Mouse (Mus musculus): ENCODE data around the gene Mdm1. TPM values are rescaled to one million over a fixed set of nuclear protein-coding genes. Genes with fewer than 3 reads are reported as not detected.
"Not testable (repeated sequence)": the region's sequence is repeated elsewhere in the genome, so short reads cannot be mapped to it uniquely, and the experiment has no call there.

The Mdm1 gene
- polyA plus RNA-seq, 2 experiments = 24.7 to 34.4 TPM

GRCm38 (mm10) chr10:118178735-118179151 is 37.1 kb downstream of the Mdm1 start:
- 87% methylated on average over 10 of the region's 10 CpGs for WGBS
- Histone ChIP-seq H3K4me2 (replicated peaks; ENCODE audit: low read depth, low read length, severe bottlenecking) (no peak overlapping the region), H3K36me3 (ENCODE audit: control insufficient read depth, insufficient read depth, low read length) (no peaks in the 10 kb centered on the region), H3K9me3 (ENCODE audit: control insufficient read depth, low read length) (no peaks in the 10 kb centered on the region), H3K4me3 (replicated peaks; ENCODE audit: low read length) (no peak overlapping the region), H3K27me3 (ENCODE audit: control insufficient read depth, insufficient read depth, low read length) (no peaks in the 10 kb centered on the region), H3K4me1 (ENCODE audit: control insufficient read depth, insufficient read depth, low read length) (no peaks in the 10 kb centered on the region), H3K27ac (replicated peaks; ENCODE audit: low read depth, low read length) (no peak overlapping the region), H3K9ac (ENCODE audit: low read depth, low read length, severe bottlenecking) (no peak overlapping the region)
- DNase-seq (ENCODE audit: low spot score) = no peak
- no peak for TF ChIP-seq POLR2A (IDR thresholded peaks at IDR 0.05; ENCODE audit: borderline replicate concordance, extremely low read depth, insufficient read depth, insufficient read length)
- ATAC-seq (ENCODE audit: low FRiP score, low read depth) = no peak

GRCm38 (mm10) chr10:118179265-118179664 is 37.7 kb downstream of the Mdm1 start:
- no peak for ATAC-seq (ENCODE audit: low FRiP score, low read depth)
- H3K36me3 ChIP-seq (ENCODE audit: control insufficient read depth, insufficient read depth, low read length) = no peaks in the 10 kb centered on the region
- H3K9ac ChIP-seq (ENCODE audit: low read depth, low read length, severe bottlenecking) = no peak overlapping the region
- 86% methylated on average over 11 of the region's 11 CpGs for WGBS
- no peaks in the 10 kb centered on the region for H3K4me1 ChIP-seq (ENCODE audit: control insufficient read depth, insufficient read depth, low read length)
- no peak overlapping the region for H3K27ac ChIP-seq (replicated peaks; ENCODE audit: low read depth, low read length)
- H3K4me2 ChIP-seq (replicated peaks; ENCODE audit: low read depth, low read length, severe bottlenecking) = no peak overlapping the region
- no peaks in the 10 kb centered on the region for H3K9me3 ChIP-seq (ENCODE audit: control insufficient read depth, low read length)
- no peak for TF ChIP-seq POLR2A (IDR thresholded peaks at IDR 0.05; ENCODE audit: borderline replicate concordance, extremely low read depth, insufficient read depth, insufficient read length)
- H3K27me3 ChIP-seq (ENCODE audit: control insufficient read depth, insufficient read depth, low read length) = no peaks in the 10 kb centered on the region
- H3K4me3 ChIP-seq (replicated peaks; ENCODE audit: low read length) = no peak overlapping the region
- DNase-seq (ENCODE audit: low spot score) = no peak

GRCm38 (mm10) chr10:118195150-118195549 is 53.5 kb downstream of the Mdm1 start:
- not testable (repeated sequence) for H3K9ac ChIP-seq (ENCODE audit: low read depth, low read length, severe bottlenecking); H3K27ac ChIP-seq (replicated peaks; ENCODE audit: low read depth, low read length); H3K4me2 ChIP-seq (replicated peaks; ENCODE audit: low read depth, low read length, severe bottlenecking); ATAC-seq (ENCODE audit: low FRiP score, low read depth); H3K27me3 ChIP-seq (ENCODE audit: control insufficient read depth, insufficient read depth, low read length); DNase-seq (ENCODE audit: low spot score); H3K36me3 ChIP-seq (ENCODE audit: control insufficient read depth, insufficient read depth, low read length); H3K9me3 ChIP-seq (ENCODE audit: control insufficient read depth, low read length); H3K4me1 ChIP-seq (ENCODE audit: control insufficient read depth, insufficient read depth, low read length); H3K4me3 ChIP-seq (replicated peaks; ENCODE audit: low read length)
- WGBS = 30% methylated on average over 3 of the region's 3 CpGs

- no peaks in the 10 kb centered on the region for H3K4me1 ChIP-seq (ENCODE audit: control insufficient read depth, insufficient read depth, low read length)
- H3K4me3 ChIP-seq (replicated peaks; ENCODE audit: low read length) = no peak within 1 kb of the TSS
- no peak within 1 kb of the TSS for H3K27ac ChIP-seq (replicated peaks; ENCODE audit: low read depth, low read length)
- DNase-seq (ENCODE audit: low spot score) (no peak), ATAC-seq (ENCODE audit: low FRiP score, low read depth) (no peak)
- 90% methylated on average over 4 of the region's 4 CpGs for WGBS
- H3K4me2 ChIP-seq (replicated peaks; ENCODE audit: low read depth, low read length, severe bottlenecking) = no peak within 1 kb of the TSS
- no peak for TF ChIP-seq POLR2A (IDR thresholded peaks at IDR 0.05; ENCODE audit: borderline replicate concordance, extremely low read depth, insufficient read depth, insufficient read length)
- no peaks in the 10 kb centered on the region for H3K36me3 ChIP-seq (ENCODE audit: control insufficient read depth, insufficient read depth, low read length)
- no peak within 1 kb of the TSS for H3K9ac ChIP-seq (ENCODE audit: low read depth, low read length, severe bottlenecking)
- H3K27me3 ChIP-seq (ENCODE audit: control insufficient read depth, insufficient read depth, low read length) = no peaks in the 10 kb centered on the region
- no peaks in the 10 kb centered on the region for H3K9me3 ChIP-seq (ENCODE audit: control insufficient read depth, low read length)
Observed at GRCm38 (mm10) chr10:118204642-118205041, 63.0 kb downstream of the Mdm1 start, which contains the start of gene Il22. Gene Il22, plus strand, starts transcription at chr10:118204942.

GRCm38 (mm10) chr10:118215719-118216393 is 74.2 kb downstream of the Mdm1 start:
- peak; percentile 53; the same call in 1 of the 2 replicates for ATAC-seq (ENCODE audit: low FRiP score, low read depth)
- H3K9ac ChIP-seq (ENCODE audit: low read depth, low read length, severe bottlenecking) = not testable (repeated sequence)

More at GRCm38 (mm10) chr10:118215719-118216393, 74.2 kb downstream of the Mdm1 start:
- not testable (repeated sequence) for DNase-seq (ENCODE audit: low spot score); H3K9me3 ChIP-seq (ENCODE audit: control insufficient read depth, low read length); H3K4me2 ChIP-seq (replicated peaks; ENCODE audit: low read depth, low read length, severe bottlenecking); H3K36me3 ChIP-seq (ENCODE audit: control insufficient read depth, insufficient read depth, low read length); H3K4me3 ChIP-seq (replicated peaks; ENCODE audit: low read length); H3K4me1 ChIP-seq (ENCODE audit: control insufficient read depth, insufficient read depth, low read length); H3K27ac ChIP-seq (replicated peaks; ENCODE audit: low read depth, low read length); H3K27me3 ChIP-seq (ENCODE audit: control insufficient read depth, insufficient read depth, low read length)
- 75% methylated on average over 2 of the region's 4 CpGs for WGBS

Other genes starting within 250 kb of the Mdm1 start
- gene Il22, start 63.1 kb downstream of the Mdm1 start, polyA plus RNA-seq (2012; rRNA removed) = not detected in 2 replicates
- gene Il22, start 63.1 kb downstream of the Mdm1 start, polyA plus RNA-seq (2014; fragmentation: Nextera tagmentation; extraction: Ambion mirVana) = not detected in 2 replicates
- 0.03 TPM in 1 of 2 replicates, not detected in the other for gene Gm32717, start 99.0 kb downstream of the Mdm1 start, polyA plus RNA-seq (2012; rRNA removed)
- not detected in 2 replicates for gene Gm32717, start 99.0 kb downstream of the Mdm1 start, polyA plus RNA-seq (2014; fragmentation: Nextera tagmentation; extraction: Ambion mirVana)
- 0.03 TPM in 1 of 2 replicates, not detected in the other for gene Gm32802, start 116.9 kb downstream of the Mdm1 start, polyA plus RNA-seq (2012; rRNA removed)
- gene Gm32802, start 116.9 kb downstream of the Mdm1 start, polyA plus RNA-seq (2014; fragmentation: Nextera tagmentation; extraction: Ambion mirVana) = not detected in 2 replicates
- gene Iltifb, start 153.2 kb downstream of the Mdm1 start, polyA plus RNA-seq (2012; rRNA removed) = not detected in 2 replicates
- not detected in 2 replicates for gene Iltifb, start 153.2 kb downstream of the Mdm1 start, polyA plus RNA-seq (2014; fragmentation: Nextera tagmentation; extraction: Ambion mirVana)
- not detected in 2 replicates for gene Gm9040, start 185.2 kb downstream of the Mdm1 start, polyA plus RNA-seq (2012; rRNA removed)
- gene Gm9040, start 185.2 kb downstream of the Mdm1 start, polyA plus RNA-seq (2014; fragmentation: Nextera tagmentation; extraction: Ambion mirVana) = not detected in 2 replicates
- gene Gm9044, start 190.6 kb downstream of the Mdm1 start, polyA plus RNA-seq (2012; rRNA removed) = not detected in 2 replicates
- gene Gm9044, start 190.6 kb downstream of the Mdm1 start, polyA plus RNA-seq (2014; fragmentation: Nextera tagmentation; extraction: Ambion mirVana) = not detected in 2 replicates
- 0.04 TPM in 1 of 2 replicates, not detected in the other for gene Gm9045, start 196.0 kb downstream of the Mdm1 start, polyA plus RNA-seq (2012; rRNA removed)
- 0.12 TPM in 1 of 2 replicates, not detected in the other for gene Gm9045, start 196.0 kb downstream of the Mdm1 start, polyA plus RNA-seq (2014; fragmentation: Nextera tagmentation; extraction: Ambion mirVana)
- not detected in 2 replicates for gene Gm9046, start 201.4 kb downstream of the Mdm1 start, polyA plus RNA-seq (2012; rRNA removed)
- gene Gm9046, start 201.4 kb downstream of the Mdm1 start, polyA plus RNA-seq (2014; fragmentation: Nextera tagmentation; extraction: Ambion mirVana) = not detected in 2 replicates
- not detected in 2 replicates for gene Gm9048, start 206.9 kb downstream of the Mdm1 start, polyA plus RNA-seq (2012; rRNA removed)
- 0.11 TPM in 1 of 2 replicates, not detected in the other for gene Gm9048, start 206.9 kb downstream of the Mdm1 start, polyA plus RNA-seq (2014; fragmentation: Nextera tagmentation; extraction: Ambion mirVana)
- 0.04 TPM in 1 of 2 replicates, not detected in the other for gene Gm9049, start 212.3 kb downstream of the Mdm1 start, polyA plus RNA-seq (2012; rRNA removed)
- gene Gm9049, start 212.3 kb downstream of the Mdm1 start, polyA plus RNA-seq (2014; fragmentation: Nextera tagmentation; extraction: Ambion mirVana) = 0.12 TPM in 1 of 2 replicates, not detected in the other

All from limb, embryonic 14.5 days (tissue).